Mouse (Mus musculus) hindbrain, embryonic 13.5 days (tissue): ENCODE measurements around the gene AI464131. TPM values are rescaled to one million over a fixed set of nuclear protein-coding genes. Genes with fewer than 3 reads are reported as not detected.

Experiments used
- ATAC-seq: fragments of 200-750 bp; cut with Nextera tagmentation; 2 replicates; pipeline ENCODE4 v1.8.0; 2017; ENCODE audit warnings: moderate TSS enrichment; ENCODE audit not compliant: low FRiP score
- H3K27ac ChIP-seq: fragments of 300-500 bp; sonication (generic); 2 replicates; pipeline ENCODE4 v1.5.1; 2015; ENCODE audit warnings: inconsistent platforms, mild to moderate bottlenecking, moderate library complexity
- H3K27me3 ChIP-seq: fragments of 300-500 bp; sonication (generic); 2 replicates; pipeline ENCODE4 v1.6.1; 2015; ENCODE audit warnings: mild to moderate bottlenecking, inconsistent platforms
- H3K36me3 ChIP-seq: fragments of 300-500 bp; sonication (generic); 2 replicates; pipeline ENCODE4 v1.6.1; 2015; ENCODE audit warnings: mild to moderate bottlenecking, inconsistent platforms
- H3K4me1 ChIP-seq: fragments of 300-500 bp; sonication (generic); replicated peaks from 2 replicates; pipeline ENCODE4 v1.6.1; 2015; ENCODE audit warnings: inconsistent platforms
- H3K4me2 ChIP-seq: fragments of 300-500 bp; sonication (generic); 2 replicates; pipeline ENCODE4 v1.6.1; 2015; ENCODE audit warnings: inconsistent platforms, mild to moderate bottlenecking, moderate library complexity
- H3K4me3 ChIP-seq: fragments of 300-500 bp; sonication (generic); 2 replicates; pipeline ENCODE4 v1.5.1; 2015; ENCODE audit warnings: mild to moderate bottlenecking, inconsistent platforms
- H3K9ac ChIP-seq: fragments of 300-500 bp; sonication (generic); 2 replicates; pipeline ENCODE4 v1.6.1; 2015; ENCODE audit warnings: mild to moderate bottlenecking, inconsistent platforms
- H3K9me3 ChIP-seq: fragments of 300-500 bp; sonication (generic); 2 replicates; pipeline ENCODE4 v1.6.1; 2016; ENCODE audit warnings: inconsistent platforms
- WGBS: fragments of 180-500 bp; shearing (Covaris S2); methylation state at CpG from one replicate; pipeline ENCODE4 v1.1.7; 2015; 5-methylcytosine and 5-hydroxymethylcytosine counted together
- polyA plus RNA-seq: library from polyadenylated mRNA; unstranded; fragments of >200 nt; fragmentation: Nextera tagmentation; extraction: Ambion mirVana; gene quantifications from 2 replicates; pipeline ENCODE4 v1.2.1, GENCODE M21; 2015

Gene AI464131
- polyA plus RNA-seq, 1 experiment from 2014 or later = 7.0 TPM

GRCm38 (mm10) chr4:41481601-41482017, 21.3 kb downstream of the AI464131 start:
- H3K27me3 ChIP-seq = no peaks in the 10 kb centered on the region
- WGBS = 61% methylated on average over 6 of the region's 6 CpGs
- H3K4me2 ChIP-seq = no peak overlapping the region
- H3K4me3 ChIP-seq = no peak overlapping the region
- ATAC-seq = no peak
- H3K4me1 ChIP-seq = 0 out of 2 replicates have a peak, but pooled peaks cover 3% of the 10 kb centered on the region
- peaks cover 45% of the 10 kb centered on the region for H3K36me3 ChIP-seq
- no peak overlapping the region for H3K27ac ChIP-seq
- no peak overlapping the region for H3K9ac ChIP-seq
- no peaks in the 10 kb centered on the region for H3K9me3 ChIP-seq

GRCm38 (mm10) chr4:41480254-41480653, 22.6 kb downstream of the AI464131 start:
- Histone ChIP-seq H3K4me2 (no peak overlapping the region), H3K27ac (no peak overlapping the region), H3K9ac (no peak overlapping the region), H3K36me3 (peaks cover 45% of the 10 kb centered on the region), H3K4me1 (0 out of 2 replicates have a peak, but pooled peaks cover 3% of the 10 kb centered on the region), H3K4me3 (no peak overlapping the region), H3K27me3 (no peaks in the 10 kb centered on the region), H3K9me3 (no peaks in the 10 kb centered on the region)
- ATAC-seq = no peak
- 90% methylated on average over 8 of the region's 8 CpGs for WGBS

GRCm38 (mm10) chr4:41479456-41479804, 23.4 kb downstream of the AI464131 start:
- no peak overlapping the region for H3K4me2 ChIP-seq
- ATAC-seq = no peak
- no peak overlapping the region for H3K4me3 ChIP-seq
- H3K27me3 ChIP-seq = no peaks in the 10 kb centered on the region
- H3K9me3 ChIP-seq = no peaks in the 10 kb centered on the region
- H3K4me1 ChIP-seq = 0 out of 2 replicates have a peak, but pooled peaks cover 3% of the 10 kb centered on the region
- H3K27ac ChIP-seq = no peak overlapping the region
- 75% methylated on average over 1 of the region's 1 CpGs for WGBS
- H3K36me3 ChIP-seq = peaks cover 45% of the 10 kb centered on the region
- H3K9ac ChIP-seq = peak overlapping the region; percentile 13; the same call in 1 of the 2 replicates

DNA sequence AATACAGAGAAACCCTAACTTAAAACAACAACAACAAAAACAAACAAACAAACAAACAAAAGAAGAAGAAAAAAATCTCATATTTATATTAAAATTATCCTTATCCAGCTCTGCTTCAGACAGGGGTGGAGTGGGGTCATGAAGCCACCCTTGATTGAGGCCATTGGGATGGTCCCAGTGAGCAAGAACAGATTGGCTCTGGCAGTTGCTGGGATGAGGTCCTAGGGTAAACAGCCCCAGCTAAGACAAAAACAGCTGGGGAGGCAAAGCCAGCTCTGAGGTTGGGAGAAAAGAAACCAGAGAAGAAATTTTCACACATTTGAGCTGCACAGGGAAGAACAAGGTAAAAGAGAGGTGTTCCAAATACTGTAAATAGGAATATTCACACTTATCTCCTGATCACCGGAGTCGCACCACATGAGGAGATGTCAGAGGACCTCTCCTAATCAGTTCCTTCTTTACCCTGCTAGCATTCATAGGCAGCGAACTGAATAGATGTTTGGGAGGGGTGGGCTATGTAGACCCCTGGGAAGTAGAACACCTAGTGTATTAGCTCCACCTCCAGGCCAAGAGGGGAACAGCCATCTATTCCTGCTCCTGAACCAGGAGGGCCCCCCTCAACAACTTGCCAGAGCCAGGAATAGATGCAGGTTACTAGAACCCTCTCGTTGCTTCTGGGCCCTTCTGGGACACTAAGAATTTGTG, 24.0 kb downstream of the AI464131 start:
- WGBS = 72% methylated on average over 4 of the region's 4 CpGs
- no peak for ATAC-seq

GRCm38 (mm10) chr4:41477648-41478160, 25.2 kb downstream of the AI464131 start:
- Histone ChIP-seq H3K36me3 (peaks cover 40% of the 10 kb centered on the region), H3K4me3 (no peak overlapping the region), H3K9me3 (no peaks in the 10 kb centered on the region), H3K4me1 (0 out of 2 replicates have a peak, but pooled peaks cover 3% of the 10 kb centered on the region), H3K4me2 (no peak overlapping the region), H3K27ac (no peak overlapping the region), H3K9ac (no peak overlapping the region), H3K27me3 (no peaks in the 10 kb centered on the region)
- ATAC-seq = no peak
- WGBS = 87% methylated on average over 9 of the region's 9 CpGs

More for the DNA sequence above, 24.0 kb downstream of the AI464131 start:
- H3K36me3 ChIP-seq = peaks cover 45% of the 10 kb centered on the region
- no peak overlapping the region for H3K4me3 ChIP-seq
- H3K27me3 ChIP-seq = no peaks in the 10 kb centered on the region
- 0 out of 2 replicates have a peak, but pooled peaks cover 3% of the 10 kb centered on the region for H3K4me1 ChIP-seq
- no peak overlapping the region for H3K9ac ChIP-seq
- H3K4me2 ChIP-seq = no peak overlapping the region
- no peaks in the 10 kb centered on the region for H3K9me3 ChIP-seq
- no peak overlapping the region for H3K27ac ChIP-seq

- ATAC-seq = no peak
- Histone ChIP-seq H3K27ac (peak overlapping the region; percentile 70), H3K4me3 (no peak overlapping the region), H3K4me2 (no peak overlapping the region), H3K9me3 (no peaks in the 10 kb centered on the region), H3K27me3 (no peaks in the 10 kb centered on the region), H3K36me3 (no peaks in the 10 kb centered on the region), H3K9ac (0 out of 2 replicates have a peak overlapping the region, but pooled peaks have one; percentile 8), H3K4me1 (peaks cover 24% of the 10 kb centered on the region)
- 81% methylated on average over 1 of the region's 1 CpGs for WGBS
Measured at GRCm38 (mm10) chr4:41471384-41471689, 31.5 kb downstream of the AI464131 start.

DNA sequence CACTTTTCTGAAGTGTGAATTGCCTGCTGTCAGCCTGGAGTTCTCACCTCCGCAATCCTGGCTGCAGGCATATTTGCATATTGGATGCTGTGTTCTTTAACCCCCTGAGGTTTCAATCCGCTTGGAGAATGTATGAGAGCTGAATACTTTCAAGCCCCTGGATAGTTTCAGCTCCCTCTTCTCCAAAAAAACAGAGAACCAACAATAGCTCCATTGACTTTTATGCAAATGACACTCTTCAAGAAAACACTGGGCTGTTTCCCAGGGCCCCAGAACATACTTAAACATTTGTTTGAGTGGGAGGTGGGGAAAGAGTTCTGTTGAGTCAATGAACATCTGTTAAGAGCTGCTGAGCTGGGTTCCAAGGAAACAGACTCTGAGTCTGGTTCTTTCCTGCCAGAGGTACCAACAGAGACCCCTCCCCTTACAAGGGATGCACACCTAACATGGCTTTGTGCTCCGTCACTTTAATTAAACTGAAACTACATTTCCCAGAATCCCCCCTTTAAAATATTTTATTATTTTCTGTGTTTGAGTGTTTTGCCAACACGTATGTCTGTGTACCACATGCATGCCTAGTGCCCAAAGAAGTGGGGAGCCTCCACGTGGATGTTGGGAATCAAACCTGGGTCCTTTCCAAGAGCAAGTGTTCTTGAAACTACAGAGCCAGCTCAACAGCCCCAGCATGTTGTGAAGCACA, 32.0 kb downstream of the AI464131 start:
- Histone ChIP-seq H3K36me3 (no peaks in the 10 kb centered on the region), H3K4me2 (no peak overlapping the region), H3K27ac (peak overlapping the region; percentile 70), H3K27me3 (no peaks in the 10 kb centered on the region), H3K9me3 (no peaks in the 10 kb centered on the region), H3K4me1 (peaks cover 26% of the 10 kb centered on the region), H3K4me3 (no peak overlapping the region), H3K9ac (peak overlapping the region; percentile 8; the same call in 1 of the 2 replicates)
- 29% methylated on average over 5 of the region's 5 CpGs for WGBS
- ATAC-seq = peak; percentile 74

DNA sequence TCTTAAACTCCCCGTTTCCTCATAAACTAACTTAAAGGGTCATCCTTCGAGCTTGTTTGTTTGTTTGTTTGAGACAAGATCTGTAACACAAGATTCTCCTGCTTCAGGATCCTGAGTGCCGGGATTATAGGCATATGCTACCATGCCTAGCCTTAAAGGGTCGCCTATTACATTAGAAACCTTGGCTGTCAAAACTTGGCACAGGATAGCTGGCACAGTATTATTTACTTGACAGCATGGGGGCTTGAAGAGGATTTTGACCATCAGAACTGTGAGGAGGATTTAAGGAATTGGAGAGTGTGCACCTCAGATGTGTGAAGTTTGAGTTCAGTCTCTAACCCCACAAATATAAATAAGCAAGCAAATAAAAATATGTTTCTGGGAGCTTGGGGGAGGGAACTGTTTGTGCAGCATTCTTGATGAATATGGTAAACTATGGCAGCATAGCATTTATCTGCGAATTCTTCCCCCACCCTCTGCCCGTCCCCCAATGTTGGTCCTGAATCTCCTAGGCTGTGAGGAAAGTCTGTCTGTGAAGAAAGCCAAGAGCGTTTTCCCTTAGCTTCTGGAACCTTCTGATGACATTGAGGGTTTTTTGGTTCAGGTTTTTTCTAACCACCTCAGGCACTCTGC, 32.7 kb downstream of the AI464131 start:
- no peaks in the 10 kb centered on the region for H3K9me3 ChIP-seq
- peak overlapping the region; percentile 25 for H3K27ac ChIP-seq
- H3K36me3 ChIP-seq = no peaks in the 10 kb centered on the region
- H3K4me1 ChIP-seq = peaks cover 28% of the 10 kb centered on the region
- no peak overlapping the region for H3K4me3 ChIP-seq
- no peak overlapping the region for H3K4me2 ChIP-seq
- no peak for ATAC-seq
- no peak overlapping the region; the same call in 1 of the 2 replicates for H3K9ac ChIP-seq
- WGBS = 62% methylated on average over 7 of the region's 7 CpGs
- no peaks in the 10 kb centered on the region for H3K27me3 ChIP-seq

DNA sequence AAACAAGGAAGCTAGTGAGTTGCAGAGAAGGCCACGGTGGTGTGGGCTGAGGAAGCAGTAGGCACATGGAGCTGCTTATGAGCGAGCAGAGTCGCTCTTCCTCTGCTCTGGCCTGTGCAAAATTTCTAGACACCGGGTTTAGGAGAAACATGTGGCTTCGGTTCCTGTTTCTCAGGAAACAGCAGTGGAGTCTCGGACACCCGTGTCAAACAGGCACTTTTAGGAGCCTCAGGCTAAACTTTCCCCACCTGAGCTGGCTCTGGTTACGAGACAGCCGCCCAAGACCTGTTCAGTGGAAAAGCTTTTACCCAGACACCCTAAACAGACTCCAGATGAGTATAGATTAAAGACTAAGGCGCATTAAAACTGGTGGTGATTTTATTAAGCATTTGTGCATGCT, 33.7 kb downstream of the AI464131 start:
- no peaks in the 10 kb centered on the region for H3K36me3 ChIP-seq
- no peak overlapping the region for H3K9ac ChIP-seq
- 73% methylated on average over 10 of the region's 10 CpGs for WGBS
- H3K9me3 ChIP-seq = no peaks in the 10 kb centered on the region
- no peak for ATAC-seq
- peaks cover 28% of the 10 kb centered on the region for H3K4me1 ChIP-seq
- no peak overlapping the region for H3K4me3 ChIP-seq
- H3K4me2 ChIP-seq = no peak overlapping the region
- no peaks in the 10 kb centered on the region for H3K27me3 ChIP-seq
- peak overlapping the region; percentile 40; the same call in 1 of the 2 replicates for H3K27ac ChIP-seq

GRCm38 (mm10) chr4:41468396-41469080, 34.3 kb downstream of the AI464131 start:
- no peaks in the 10 kb centered on the region for H3K9me3 ChIP-seq
- H3K27me3 ChIP-seq = no peaks in the 10 kb centered on the region
- ATAC-seq = no peak
- H3K4me2 ChIP-seq = no peak overlapping the region
- H3K9ac ChIP-seq = no peak overlapping the region
- H3K27ac ChIP-seq = no peak overlapping the region
- peaks cover 33% of the 10 kb centered on the region for H3K4me1 ChIP-seq
- H3K36me3 ChIP-seq = no peaks in the 10 kb centered on the region
- WGBS = 55% methylated on average over 17 of the region's 17 CpGs
- H3K4me3 ChIP-seq = no peak overlapping the region

- peaks cover 19% of the 10 kb centered on the region for H3K4me1 ChIP-seq
- H3K36me3 ChIP-seq = no peaks in the 10 kb centered on the region
- peak; percentile 27 for ATAC-seq
- peak overlapping the region; percentile 57 for H3K4me3 ChIP-seq
- no peaks in the 10 kb centered on the region for H3K9me3 ChIP-seq
- H3K9ac ChIP-seq = peak overlapping the region; percentile 78
- peak overlapping the region; percentile 56 for H3K4me2 ChIP-seq
- peak overlapping the region; percentile 70; the same call in 1 of the 2 replicates for H3K27ac ChIP-seq
- WGBS = 2% methylated on average over 17 of the region's 17 CpGs
- H3K27me3 ChIP-seq = no peaks in the 10 kb centered on the region
Measured at GRCm38 (mm10) chr4:41465287-41465665, 37.6 kb downstream of the AI464131 start.
